Mouse (Mus musculus) thymus, postnatal 4 days (tissue): Measurements from ENCODE around the gene B430306N03Rik.
A peak's percentile ranks its signal among the peaks of the same experiment; 100 is the strongest.

ENCODE experiments used
- DNase-seq: peaks from one replicate; pipeline ENCODE4 v3.0.0; 2021

B430306N03Rik gene

GRCm38 (mm10) chr17:48315905-48316579, at the start of gene B430306N03Rik:
Gene B430306N03Rik, plus strand, starts transcription at chr17:48316141.
- peak; percentile 29 for DNase-seq

DNA sequence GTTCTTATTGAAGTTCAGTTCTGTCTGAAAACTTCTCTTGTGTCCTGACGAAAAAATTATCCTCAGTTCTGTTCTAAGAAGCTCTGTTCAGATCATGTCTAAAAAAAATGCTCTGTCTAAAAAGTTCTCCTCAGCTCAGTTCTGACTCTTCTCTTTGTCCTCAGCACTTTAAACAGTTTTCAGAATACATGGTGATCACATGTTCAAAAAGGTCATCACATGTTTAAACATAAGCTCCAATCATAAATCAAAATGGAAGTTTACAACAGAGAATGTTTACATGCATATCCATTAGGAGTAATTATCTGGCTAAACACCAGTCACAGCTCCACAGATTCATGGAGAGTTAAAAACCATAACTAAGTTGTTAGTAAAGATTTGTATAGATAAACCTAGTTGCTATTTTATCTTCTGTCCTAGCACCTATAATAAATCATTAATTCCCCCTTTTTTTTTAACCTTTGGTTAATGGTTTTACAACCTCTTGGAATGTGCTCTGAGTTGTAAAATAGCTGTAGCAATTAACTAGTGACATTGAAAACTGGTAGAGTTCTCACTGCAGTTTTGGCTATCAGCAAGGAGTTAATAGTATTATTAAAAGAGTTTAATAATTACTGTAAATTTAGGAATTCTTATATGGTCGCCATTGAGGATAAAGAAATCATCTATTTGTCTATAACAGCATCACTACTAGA, 49.2 kb upstream of the B430306N03Rik start:
- DNase-seq = no peak

DNA sequence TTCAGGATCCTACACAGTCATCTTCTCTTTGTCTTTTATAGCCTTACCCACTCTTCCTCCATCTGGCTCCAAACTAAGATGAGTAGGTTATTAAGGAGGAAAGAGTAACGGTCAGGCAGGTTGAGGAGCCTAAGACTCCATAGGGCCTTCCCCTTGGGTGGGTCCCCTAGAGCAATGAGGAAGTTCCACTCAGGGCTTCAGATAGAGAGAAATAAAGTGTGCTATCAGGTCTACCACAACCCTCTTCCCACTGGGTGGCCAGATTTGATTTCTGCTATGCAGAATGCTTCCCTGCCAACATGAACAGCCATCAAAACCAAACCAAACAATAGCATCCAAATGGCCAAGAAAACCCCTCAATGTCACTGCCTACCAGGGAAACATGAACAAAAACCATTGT, 48.4 kb upstream of the B430306N03Rik start:
- DNase-seq = no peak

DNA sequence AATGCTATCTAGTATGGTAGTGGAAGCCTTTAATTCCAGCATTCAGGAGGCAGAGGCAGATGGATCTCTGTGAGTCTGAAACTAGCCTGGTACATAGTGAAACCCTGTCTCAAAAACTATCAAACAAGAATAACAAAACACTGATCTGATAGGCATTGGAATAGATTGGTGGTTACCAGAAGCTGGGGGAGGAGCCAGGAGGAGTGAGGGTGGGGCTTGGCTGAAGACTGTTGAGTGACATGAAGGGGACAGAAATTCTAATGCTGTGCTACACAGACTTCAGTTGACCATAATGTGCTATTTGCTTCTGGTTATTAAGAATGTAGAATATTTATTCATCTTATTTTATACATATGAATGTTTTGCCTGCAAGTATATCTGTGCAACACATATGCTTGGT, 47.7 kb upstream of the B430306N03Rik start:
- no peak for DNase-seq

DNA sequence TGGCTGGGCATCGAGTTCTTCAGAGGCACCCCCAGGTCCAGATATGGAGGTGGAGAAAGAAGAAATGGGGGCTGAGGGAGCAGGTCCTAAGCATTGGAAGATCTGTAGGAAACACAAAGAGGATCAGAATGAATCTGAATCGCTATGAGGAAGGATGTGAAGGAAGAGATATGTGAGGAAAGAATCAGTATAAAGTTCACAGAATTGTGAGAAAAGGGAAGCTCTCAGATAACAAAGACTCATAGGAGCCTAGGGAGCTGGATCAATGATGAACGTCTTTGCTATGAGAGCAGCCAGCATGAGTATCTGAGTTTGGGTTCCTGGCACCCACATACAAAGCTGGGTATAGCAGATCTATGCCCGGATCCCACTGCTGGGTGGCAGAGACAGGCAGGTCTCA, 46.1 kb upstream of the B430306N03Rik start:
- DNase-seq = no peak

DNA sequence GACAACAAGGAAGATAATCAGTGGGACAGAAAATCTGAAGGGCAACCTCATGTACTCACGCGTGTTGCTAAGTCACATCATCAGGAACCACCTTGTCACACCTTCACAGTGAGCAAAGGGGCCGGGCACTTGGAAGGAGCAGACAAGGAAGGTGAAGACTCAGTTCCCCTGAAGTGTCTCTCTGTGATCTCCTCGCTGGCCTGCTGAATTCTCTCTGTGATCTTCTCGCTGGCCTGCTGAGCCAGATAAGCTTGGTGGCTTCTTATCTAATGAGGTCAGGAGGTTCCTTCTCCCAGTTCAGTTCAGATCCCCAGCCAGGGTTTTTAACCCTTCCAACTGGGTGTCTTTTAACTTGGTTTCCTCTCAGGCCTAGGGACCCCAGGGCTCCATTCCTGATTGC, 43.8 kb upstream of the B430306N03Rik start:
- no peak for DNase-seq

DNA sequence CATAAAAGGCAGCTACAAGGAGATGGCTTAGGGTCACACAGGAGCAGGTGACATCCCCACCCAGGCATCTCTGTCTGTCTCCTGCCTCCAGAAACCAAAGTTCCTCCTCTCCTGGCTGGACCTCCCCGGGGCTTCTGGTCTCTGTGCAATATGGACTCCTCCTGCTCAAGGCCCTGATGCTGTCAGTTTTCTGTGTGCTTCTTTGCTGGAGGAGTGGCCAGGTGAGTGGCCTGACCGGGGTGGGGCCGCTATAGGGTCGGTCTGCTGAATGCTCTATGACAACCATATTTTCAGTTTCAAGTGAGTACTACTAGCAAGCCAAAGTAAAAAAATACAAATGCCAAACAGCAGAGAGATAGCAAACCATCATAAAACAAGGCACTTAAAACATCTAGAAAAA, 43.3 kb upstream of the B430306N03Rik start:
- no peak for DNase-seq

- no peak for DNase-seq
Measured at GRCm38 (mm10) chr17:48274098-48274497, 41.8 kb upstream of the B430306N03Rik start.

DNA sequence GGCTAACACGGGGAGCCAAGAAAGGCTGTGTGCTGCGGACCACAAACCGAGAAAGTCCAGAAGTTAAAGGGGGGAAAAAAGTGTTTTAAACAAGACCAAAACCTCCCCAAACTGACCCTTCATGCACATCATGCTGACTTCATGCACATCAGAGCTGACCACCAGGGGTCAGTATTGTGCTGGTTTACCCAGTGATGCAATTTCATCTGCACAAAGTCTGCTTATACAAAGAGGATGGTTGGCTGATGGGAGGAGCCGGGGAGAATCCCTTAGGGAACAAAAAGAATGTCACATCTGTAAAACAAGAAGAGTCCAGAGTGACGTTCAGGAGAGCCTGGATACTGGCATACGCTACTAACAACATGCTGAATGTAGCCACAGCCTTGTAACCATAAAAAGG, 41.1 kb upstream of the B430306N03Rik start:
- peak; percentile 92 for DNase-seq

DNA sequence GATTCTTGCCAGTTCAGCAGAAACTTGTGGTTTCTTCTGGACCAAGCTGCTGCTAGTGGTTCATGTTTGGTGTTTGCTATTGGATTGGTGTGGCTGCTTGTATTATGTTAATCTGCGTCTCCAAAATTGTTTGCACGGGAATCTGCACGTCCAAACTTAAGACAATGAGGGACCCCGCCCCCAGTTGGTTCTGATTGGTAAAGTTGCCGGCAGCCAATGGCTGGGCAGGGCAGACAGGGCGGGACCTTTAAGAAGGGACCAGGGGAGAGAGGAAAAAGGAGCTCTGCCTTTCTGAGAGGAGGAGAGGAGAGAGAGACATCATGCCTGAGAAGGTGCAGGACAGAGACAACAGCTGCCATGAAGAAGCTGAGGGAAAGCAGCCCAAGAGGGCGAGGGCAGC, 40.2 kb upstream of the B430306N03Rik start:
- DNase-seq = no peak

DNA sequence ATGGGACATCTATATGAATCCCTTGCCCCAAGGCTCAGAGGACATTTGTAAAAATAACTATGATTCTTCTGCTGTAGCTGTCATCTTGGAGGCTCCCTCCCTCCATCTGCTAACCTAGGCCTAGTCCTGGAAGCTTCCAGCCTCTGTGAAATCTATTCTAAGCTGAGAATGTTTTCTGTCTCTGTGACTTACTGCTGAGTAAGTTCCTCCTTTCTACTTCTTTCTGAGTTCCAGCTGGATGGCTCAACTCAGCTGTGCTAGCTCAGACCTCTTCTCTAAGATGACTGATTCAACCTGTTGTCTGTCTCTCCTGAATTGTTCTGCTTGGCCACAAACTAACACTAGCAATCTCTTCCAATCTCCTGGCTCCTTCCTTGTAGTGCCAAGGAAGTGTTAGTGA, 37.6 kb upstream of the B430306N03Rik start:
- DNase-seq = no peak

- no peak for DNase-seq
Measured at GRCm38 (mm10) chr17:48279002-48279401, 36.9 kb upstream of the B430306N03Rik start.

DNA sequence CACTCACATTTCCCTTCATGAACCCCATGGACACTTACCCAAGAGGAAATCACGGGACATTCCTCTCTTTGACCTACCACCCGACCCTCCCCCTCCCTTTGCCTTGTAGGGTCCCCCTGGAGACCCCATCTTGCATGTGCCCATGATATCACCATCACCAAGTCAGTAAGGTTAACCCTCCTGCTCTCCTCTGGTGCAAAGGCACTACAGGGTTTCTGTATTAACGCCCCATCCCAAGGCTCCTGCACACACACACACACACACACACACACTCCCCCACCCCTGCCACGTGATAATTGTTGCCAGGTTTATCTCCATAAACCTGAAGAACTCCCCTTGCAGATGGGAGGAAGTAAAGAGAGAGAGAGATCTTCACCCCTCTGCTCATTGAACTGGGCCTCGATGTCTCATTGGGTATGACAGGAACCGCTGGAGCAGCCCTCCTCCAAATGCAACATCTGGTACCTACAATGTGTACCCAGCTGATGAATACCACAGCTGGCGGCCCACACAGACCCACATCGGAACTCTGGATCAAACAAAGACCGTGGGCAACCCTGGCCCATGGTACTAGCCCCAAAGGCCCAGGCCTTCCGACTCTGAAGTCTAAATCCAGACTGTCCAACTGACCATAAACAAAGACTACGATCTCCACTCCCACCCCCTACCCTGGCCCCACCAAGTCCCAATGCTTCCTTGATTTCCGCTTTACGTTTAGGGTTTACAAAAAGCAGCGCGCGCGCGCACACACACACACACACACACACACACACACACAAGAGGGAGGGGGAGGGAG, 34.8 kb upstream of the B430306N03Rik start:
- DNase-seq = peak; percentile 41

DNA sequence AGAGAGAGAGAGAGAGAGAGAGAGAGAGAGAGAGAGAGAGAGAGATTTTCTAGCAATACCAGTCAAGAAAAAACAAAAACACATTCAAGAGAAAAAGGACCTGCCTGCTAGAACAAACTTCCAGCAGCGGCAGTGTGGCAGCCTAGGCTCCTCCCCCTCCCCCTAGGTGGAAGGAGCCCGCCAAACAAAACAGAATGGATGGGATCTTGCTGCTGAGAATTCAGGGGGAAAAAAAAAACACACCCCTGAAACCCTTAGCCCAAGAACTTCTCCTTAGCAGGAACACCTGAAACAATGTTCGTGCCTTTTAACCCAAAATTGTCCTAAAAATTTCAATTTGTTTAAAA, 34.2 kb upstream of the B430306N03Rik start:
- peak; percentile 57 for DNase-seq

GRCm38 (mm10) chr17:48286765-48287164, 29.2 kb upstream of the B430306N03Rik start:
- DNase-seq = no peak

DNA sequence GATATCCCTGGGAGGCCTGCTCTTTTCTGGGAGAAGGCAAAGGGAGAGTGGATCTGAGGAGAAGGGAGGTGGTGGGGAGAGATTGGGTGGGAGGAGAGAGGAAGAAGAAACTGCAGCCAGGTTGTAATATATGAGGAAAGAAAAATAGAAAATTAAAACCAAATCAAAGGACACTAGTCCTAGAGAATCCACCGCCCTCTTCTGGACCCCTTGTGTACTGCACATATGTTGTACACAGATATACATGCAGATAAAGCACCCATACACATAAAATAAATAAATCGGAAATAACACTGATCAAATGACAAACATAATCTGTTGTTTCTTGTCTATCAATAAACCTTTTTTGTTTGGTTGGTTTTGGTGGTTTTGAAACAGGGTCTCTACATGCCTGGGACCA, 28.7 kb upstream of the B430306N03Rik start:
- peak; percentile 77 for DNase-seq

- DNase-seq = no peak
Measured at GRCm38 (mm10) chr17:48293500-48294194, 22.3 kb upstream of the B430306N03Rik start.

GRCm38 (mm10) chr17:48299203-48299602, 16.7 kb upstream of the B430306N03Rik start, which contains the start of gene Treml2:
Gene Treml2, plus strand, starts transcription at chr17:48299498.
- DNase-seq = peak; percentile 32

DNA sequence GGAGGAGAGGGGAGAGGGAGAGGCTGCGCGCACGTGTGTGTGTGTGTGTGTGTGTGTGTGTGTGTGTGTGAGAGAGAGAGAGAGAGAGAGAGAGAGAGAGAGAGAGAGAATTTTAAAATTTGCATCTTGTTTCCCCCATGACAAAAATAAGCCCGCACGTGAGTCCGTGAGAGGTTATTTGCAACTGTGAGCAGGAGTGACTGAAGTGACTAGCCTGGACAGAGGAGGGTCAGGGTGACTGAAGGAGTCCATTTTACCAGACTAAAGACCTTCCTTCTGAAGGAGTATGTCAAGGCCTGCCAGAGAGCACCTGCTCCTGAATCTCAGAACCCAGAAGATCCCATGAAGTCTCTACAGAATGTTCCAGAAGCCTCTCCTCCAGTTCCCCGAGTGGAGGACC, 16.2 kb upstream of the B430306N03Rik start:
- DNase-seq = no peak

DNA sequence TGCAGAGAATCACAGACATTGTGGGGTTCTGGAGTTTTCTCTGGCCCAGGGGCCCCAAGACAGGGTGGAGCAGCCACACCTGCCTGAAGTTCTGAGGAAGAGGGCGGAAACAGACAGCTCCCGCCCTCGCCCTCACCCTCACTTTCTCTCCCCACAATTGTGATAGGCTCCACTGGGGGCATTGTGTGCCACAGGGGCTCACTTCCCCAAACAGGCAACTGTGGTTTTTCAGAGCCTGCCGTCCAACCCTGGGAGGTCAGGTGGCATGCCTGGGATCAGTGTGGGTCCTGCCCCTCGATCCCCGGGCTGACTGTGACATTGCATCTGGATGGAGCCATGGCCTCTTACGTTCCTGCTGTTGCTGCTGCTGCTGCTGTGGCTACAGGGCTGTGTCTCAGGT, 15.7 kb upstream of the B430306N03Rik start:
- DNase-seq = peak; percentile 79

DNA sequence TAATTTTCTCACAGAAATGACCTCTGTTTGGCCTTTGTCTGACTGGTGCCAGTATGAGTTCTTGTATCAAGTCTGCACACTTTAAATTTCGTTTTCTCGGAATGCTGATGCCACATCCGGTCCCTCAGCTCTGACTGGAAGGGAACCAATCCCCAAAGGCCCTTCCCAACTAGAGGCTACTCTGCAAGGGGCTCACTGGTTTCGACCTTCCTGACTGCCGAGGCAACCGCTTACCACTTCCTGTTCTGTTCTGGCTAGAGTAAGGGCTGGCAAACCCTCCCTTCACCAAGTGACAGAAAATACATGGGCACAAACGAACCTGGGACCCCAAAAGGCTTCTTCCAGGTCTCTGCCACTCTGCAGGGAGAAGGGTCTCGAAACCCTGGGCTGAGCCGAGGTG, 15.1 kb upstream of the B430306N03Rik start:
- DNase-seq = peak; percentile 65

DNA sequence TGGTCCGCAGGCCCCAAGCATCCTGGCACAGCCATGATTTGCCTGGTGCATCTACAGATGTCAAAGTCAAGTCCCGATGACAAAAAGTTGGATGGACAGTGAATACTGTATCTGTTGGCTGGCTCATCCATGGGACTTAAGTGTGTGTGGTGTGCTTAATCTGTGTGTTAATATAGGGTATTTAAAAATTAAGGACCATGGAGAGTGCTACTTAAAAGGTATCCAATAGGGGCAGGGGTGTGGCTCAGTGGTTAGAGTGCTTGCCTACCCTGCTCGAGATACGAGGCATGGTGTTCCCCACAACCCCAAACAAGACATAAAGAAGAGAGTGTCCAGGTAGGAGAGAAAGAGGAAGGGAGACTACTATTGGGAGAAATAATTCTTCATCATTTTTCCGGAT, 14.1 kb upstream of the B430306N03Rik start:
- no peak for DNase-seq

DNA sequence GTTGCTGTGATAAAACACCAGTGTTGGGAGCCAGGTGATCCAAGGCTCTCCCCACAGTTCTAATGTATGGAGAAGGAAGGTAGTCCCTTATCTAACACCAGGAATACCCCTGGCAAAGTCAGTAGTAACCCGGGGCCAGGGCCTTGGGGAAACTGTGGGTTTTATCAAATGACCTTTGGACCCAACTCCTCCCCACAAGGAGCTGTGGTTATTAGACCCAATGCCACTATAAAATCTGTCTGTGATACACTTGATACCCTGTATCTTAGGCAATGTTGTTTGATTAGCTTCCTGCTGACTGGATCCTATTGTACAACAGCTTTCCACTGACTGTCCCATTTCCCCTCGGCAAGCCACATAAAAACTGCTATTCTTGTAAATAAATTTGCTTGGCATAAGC, 3.8 kb upstream of the B430306N03Rik start:
- DNase-seq = no peak
